Mouse (Mus musculus) ES-E14 (cell line): ENCODE results near the gene Gdf11.

Source experiments
- CHD2 ChIP-seq: IDR thresholded peaks from 2 replicates; pipeline ENCODE4 v1.6.1; 2014; ENCODE audit warnings: mild to moderate bottlenecking, low read depth, low read length, inconsistent platforms
- HCFC1 ChIP-seq: IDR thresholded peaks from 2 replicates; pipeline ENCODE4 v1.6.1; 2012; ENCODE audit warnings: low read length, inconsistent platforms, borderline replicate concordance; ENCODE audit not compliant: insufficient read depth
- MAFK ChIP-seq: IDR thresholded peaks from 2 replicates; pipeline ENCODE4 v1.6.1; 2014; ENCODE audit warnings: mild to moderate bottlenecking, low read depth, low read length, inconsistent platforms; ENCODE audit not compliant: insufficient read depth
- ZC3H11A ChIP-seq: IDR thresholded peaks from 2 replicates; pipeline ENCODE4 v1.6.1; 2012; ENCODE audit warnings: low read depth, mild to moderate bottlenecking, inconsistent platforms, low read length, borderline replicate concordance

DNA sequence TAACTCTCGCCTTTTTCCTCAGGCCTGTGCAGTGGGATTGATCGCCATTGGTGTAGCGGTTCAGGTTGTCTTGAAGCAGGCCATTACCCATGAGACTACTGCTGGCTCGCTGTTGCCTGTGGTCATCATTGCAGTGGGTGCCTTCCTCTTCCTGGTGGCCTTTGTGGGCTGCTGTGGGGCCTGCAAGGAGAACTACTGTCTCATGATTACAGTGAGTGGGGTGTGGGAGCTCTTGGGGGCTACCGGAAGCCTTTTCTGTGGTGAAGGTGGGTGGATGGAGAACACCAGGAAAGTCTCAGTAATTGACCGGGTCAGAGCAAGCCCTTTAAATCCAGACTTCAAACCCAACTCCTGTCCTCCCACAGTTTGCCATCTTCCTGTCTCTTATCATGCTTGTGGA lies 19.9 kb upstream of the Gdf11 start:
- no peak for TF ChIP-seq HCFC1
- no peak for TF ChIP-seq MAFK
- TF ChIP-seq ZC3H11A = no peak
- TF ChIP-seq CHD2 = no peak
